Mouse (Mus musculus) intestine, postnatal 0 days (tissue): ENCODE data around the gene Cer1. TPM values are rescaled to one million over a fixed set of nuclear protein-coding genes. Genes with fewer than 3 reads are reported as not detected.

Experiments
- ATAC-seq: fragments of 200-750 bp; cut with Nextera tagmentation; 2 replicates; pipeline ENCODE4 v1.8.0; 2017; ENCODE audit warnings: mild to moderate bottlenecking, moderate TSS enrichment, moderate library complexity
- H3K27ac ChIP-seq: fragments of 300-500 bp; sonication (generic); 2 replicates; pipeline ENCODE4 v1.5.1; 2014; ENCODE audit warnings: mild to moderate bottlenecking, low read depth, low read length, moderate library complexity
- H3K27me3 ChIP-seq: fragments of 300-500 bp; sonication (generic); replicated peaks from 2 replicates; pipeline ENCODE4 v1.6.1; 2014; ENCODE audit warnings: low read length, mixed read lengths; ENCODE audit not compliant: control insufficient read depth, insufficient read depth
- H3K36me3 ChIP-seq: fragments of 300-500 bp; sonication (generic); 2 replicates; pipeline ENCODE4 v1.6.1; 2014; ENCODE audit warnings: mild to moderate bottlenecking, moderate library complexity; ENCODE audit not compliant: control insufficient read depth, insufficient read depth
- H3K4me1 ChIP-seq: fragments of 300-500 bp; sonication (generic); replicated peaks from 2 replicates; pipeline ENCODE4 v1.6.1; 2014; ENCODE audit warnings: antibody characterized with exemption, low read length, mixed read lengths; ENCODE audit not compliant: control insufficient read depth, insufficient read depth
- H3K4me2 ChIP-seq: fragments of 300-500 bp; sonication (generic); replicated peaks from 2 replicates; pipeline ENCODE4 v1.6.1; 2014; ENCODE audit warnings: low read depth, mild to moderate bottlenecking, moderate library complexity
- H3K4me3 ChIP-seq: fragments of 300-500 bp; sonication (generic); 2 replicates; pipeline ENCODE4 v1.5.1; 2014; ENCODE audit warnings: low read depth, low read length
- H3K9ac ChIP-seq: fragments of 300-500 bp; sonication (generic); 2 replicates; pipeline ENCODE4 v1.6.1; 2014; ENCODE audit warnings: mild to moderate bottlenecking, low read depth, low read length
- H3K9me3 ChIP-seq: fragments of 300-500 bp; sonication (generic); 2 replicates; pipeline ENCODE4 v1.6.1; 2016; ENCODE audit warnings: mixed run types; ENCODE audit not compliant: control insufficient read depth
- CTCF ChIP-seq: sonication (generic); IDR thresholded peaks from 2 replicates; pipeline ENCODE4 v1.5.1; 2016; ENCODE audit warnings: low read depth, mild to moderate bottlenecking, control low read depth, antibody characterized with exemption, moderate library complexity
- WGBS: fragments of 180-500 bp; shearing (Covaris S2); extraction: QIAGEN DNeasy Blood & Tissue Kit; methylation state at CpG from one replicate; pipeline ENCODE4 v1.1.7; 2014; 5-methylcytosine and 5-hydroxymethylcytosine counted together
- polyA plus RNA-seq: library from polyadenylated mRNA; unstranded; fragments of >200 nt; fragmentation: Nextera tagmentation; extraction: Ambion mirVana; gene quantifications from 2 replicates; pipeline ENCODE4 v1.2.1, GENCODE M21; 2015

The Cer1 gene
- polyA plus RNA-seq, 1 experiment from 2014 or later = not detected

- TF ChIP-seq CTCF = no peak
- Histone ChIP-seq H3K4me3 (no peak overlapping the region), H3K4me1 (no peaks in the 10 kb centered on the region), H3K36me3 (no peaks in the 10 kb centered on the region), H3K27me3 (no peaks in the 10 kb centered on the region), H3K9me3 (no peaks in the 10 kb centered on the region), H3K27ac (no peak overlapping the region), H3K9ac (no peak overlapping the region), H3K4me2 (no peak overlapping the region)
- WGBS = 70% methylated on average over 2 of the region's 2 CpGs
- no peak for ATAC-seq
Measured at GRCm38 (mm10) chr4:82891566-82891965, 6.6 kb upstream of the Cer1 start.

- Histone ChIP-seq H3K9ac (no peak overlapping the region), H3K36me3 (no peaks in the 10 kb centered on the region), H3K4me2 (no peak overlapping the region), H3K27ac (no peak overlapping the region), H3K4me1 (no peaks in the 10 kb centered on the region), H3K4me3 (no peak overlapping the region), H3K27me3 (no peaks in the 10 kb centered on the region), H3K9me3 (no peaks in the 10 kb centered on the region)
- WGBS = 69% methylated on average over 7 of the region's 7 CpGs
- no peak for ATAC-seq
- TF ChIP-seq CTCF = no peak
Measured at GRCm38 (mm10) chr4:82891049-82891448, 6.1 kb upstream of the Cer1 start.

GRCm38 (mm10) chr4:82890585-82890984 lies 5.6 kb upstream of the Cer1 start:
- no peak for TF ChIP-seq CTCF
- H3K36me3 ChIP-seq = no peaks in the 10 kb centered on the region
- H3K4me1 ChIP-seq = no peaks in the 10 kb centered on the region
- no peak overlapping the region for H3K4me3 ChIP-seq
- H3K4me2 ChIP-seq = no peak overlapping the region
- H3K9me3 ChIP-seq = no peaks in the 10 kb centered on the region
- no peak for ATAC-seq
- H3K27ac ChIP-seq = no peak overlapping the region
- H3K27me3 ChIP-seq = no peaks in the 10 kb centered on the region
- H3K9ac ChIP-seq = no peak overlapping the region
- 82% methylated on average over 4 of the region's 4 CpGs for WGBS

GRCm38 (mm10) chr4:82886148-82886547 lies 1.2 kb upstream of the Cer1 start:
- WGBS = 53% methylated on average over 2 of the region's 2 CpGs
- no peak for TF ChIP-seq CTCF
- Histone ChIP-seq H3K4me3 (no peak overlapping the region), H3K9ac (no peak overlapping the region), H3K4me2 (no peak overlapping the region), H3K4me1 (no peaks in the 10 kb centered on the region), H3K27me3 (no peaks in the 10 kb centered on the region), H3K36me3 (no peaks in the 10 kb centered on the region), H3K27ac (no peak overlapping the region), H3K9me3 (no peaks in the 10 kb centered on the region)
- no peak for ATAC-seq

GRCm38 (mm10) chr4:82885535-82885913 lies 576 bp upstream of the Cer1 start:
- H3K36me3 ChIP-seq = no peaks in the 10 kb centered on the region
- H3K27ac ChIP-seq = no peak overlapping the region
- H3K9me3 ChIP-seq = no peaks in the 10 kb centered on the region
- no peak overlapping the region for H3K9ac ChIP-seq
- ATAC-seq = no peak
- no peaks in the 10 kb centered on the region for H3K4me1 ChIP-seq
- H3K4me3 ChIP-seq = no peak overlapping the region
- TF ChIP-seq CTCF = no peak
- no peak overlapping the region for H3K4me2 ChIP-seq
- H3K27me3 ChIP-seq = no peaks in the 10 kb centered on the region
- 29% methylated on average over 1 of the region's 1 CpGs for WGBS

GRCm38 (mm10) chr4:82882500-82882899 lies 2.4 kb downstream of the Cer1 start:
- ATAC-seq = no peak
- H3K27me3 ChIP-seq = no peaks in the 10 kb centered on the region
- H3K4me1 ChIP-seq = no peaks in the 10 kb centered on the region
- no peak overlapping the region for H3K4me3 ChIP-seq
- H3K27ac ChIP-seq = no peak overlapping the region
- no peak overlapping the region for H3K4me2 ChIP-seq
- H3K36me3 ChIP-seq = no peaks in the 10 kb centered on the region
- H3K9ac ChIP-seq = no peak overlapping the region
- no peaks in the 10 kb centered on the region for H3K9me3 ChIP-seq
- peak; percentile 54 for TF ChIP-seq CTCF
- 85% methylated on average over 9 of the region's 9 CpGs for WGBS

- Histone ChIP-seq H3K4me1 (no peaks in the 10 kb centered on the region), H3K36me3 (no peaks in the 10 kb centered on the region), H3K4me2 (no peak overlapping the region), H3K9ac (no peak overlapping the region), H3K9me3 (no peaks in the 10 kb centered on the region), H3K4me3 (no peak overlapping the region), H3K27ac (no peak overlapping the region), H3K27me3 (no peaks in the 10 kb centered on the region)
- WGBS = 70% methylated on average over 3 of the region's 3 CpGs
- no peak for ATAC-seq
- no peak for TF ChIP-seq CTCF
Measured at GRCm38 (mm10) chr4:82881366-82881765, 3.6 kb downstream of the Cer1 start.
